Mouse (Mus musculus): ENCODE results near the gene Myo19. TPM values are rescaled to one million over a fixed set of nuclear protein-coding genes. Genes with fewer than 3 reads are reported as not detected.

Gene Myo19
- polyA plus RNA-seq (2014; fragmentation: Nextera tagmentation; extraction: Ambion mirVana): 7.5 and 7.7 TPM in 2 replicates

DNA sequence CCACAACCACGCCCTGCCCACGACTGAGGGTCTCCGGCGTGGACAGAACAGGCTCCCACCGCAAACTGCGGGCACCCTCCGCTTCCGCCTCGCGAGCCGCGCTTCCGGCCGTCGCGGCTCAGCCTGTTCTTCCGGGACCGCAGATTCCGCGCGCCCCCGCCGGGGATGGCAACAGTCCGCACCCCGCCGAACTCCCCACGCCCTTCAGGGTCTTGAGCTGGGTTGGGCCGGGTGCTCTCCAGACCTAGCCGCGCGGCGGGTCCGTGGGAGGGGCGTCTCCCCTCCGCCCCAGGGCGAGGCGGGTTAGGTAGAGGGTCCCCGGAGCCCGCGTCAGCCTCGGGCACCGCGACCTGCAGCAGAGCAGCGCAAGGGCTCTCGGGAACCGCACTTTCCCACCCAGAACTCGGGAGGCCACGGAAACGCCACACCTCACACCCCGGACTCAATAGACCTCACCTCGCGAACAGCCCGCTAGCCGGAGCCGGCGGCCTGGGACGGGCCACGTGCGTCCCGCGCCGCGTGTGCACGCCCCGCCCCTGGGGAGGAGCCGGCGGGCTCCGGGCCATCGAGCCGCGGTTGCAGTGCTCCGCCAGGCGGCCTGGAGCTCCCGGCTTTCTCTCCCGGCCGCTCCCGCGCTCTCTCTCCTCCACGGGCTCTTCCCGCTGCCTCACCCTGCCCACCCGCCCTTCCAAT, at the start of gene Myo19, which contains the start of gene Pigw:
TSS of gene Myo19 (plus strand) at position 377 of the 693 bp plus-strand sequence.
TSS of gene Pigw (minus strand) at position 514 of the 693 bp plus-strand sequence.
- H3K27me3 ChIP-seq (ENCODE audit: control insufficient read depth, insufficient read depth, low read length): no peaks in the 10 kb centered on the region
- peaks cover 2% of the 10 kb centered on the region; the same call in 1 of the 2 replicates for H3K36me3 ChIP-seq (ENCODE audit: control insufficient read depth, insufficient read depth, low read length)
- peak within 1 kb of the TSS; percentile 73 for H3K9ac ChIP-seq (ENCODE audit: low read length)
- peaks cover 13% of the 10 kb centered on the region for H3K4me1 ChIP-seq (ENCODE audit: control insufficient read depth, insufficient read depth, low read length)
- peak within 1 kb of the TSS; percentile 91 for H3K4me2 ChIP-seq
- peak; percentile 96 for ATAC-seq (ENCODE audit: low FRiP score)
- peak; percentile 98 for DNase-seq (ENCODE audit: low spot score, missing footprints)
- peak within 1 kb of the TSS; percentile 86 for H3K4me3 ChIP-seq (ENCODE audit: low read depth, low read length)
- no peaks in the 10 kb centered on the region for H3K9me3 ChIP-seq (ENCODE audit: control insufficient read depth, low read length)
- WGBS: under 1% methylated on average over 80 of the region's 81 CpGs
- peak within 1 kb of the TSS; percentile 60 for H3K27ac ChIP-seq (ENCODE audit: low read depth, low read length)

DNA sequence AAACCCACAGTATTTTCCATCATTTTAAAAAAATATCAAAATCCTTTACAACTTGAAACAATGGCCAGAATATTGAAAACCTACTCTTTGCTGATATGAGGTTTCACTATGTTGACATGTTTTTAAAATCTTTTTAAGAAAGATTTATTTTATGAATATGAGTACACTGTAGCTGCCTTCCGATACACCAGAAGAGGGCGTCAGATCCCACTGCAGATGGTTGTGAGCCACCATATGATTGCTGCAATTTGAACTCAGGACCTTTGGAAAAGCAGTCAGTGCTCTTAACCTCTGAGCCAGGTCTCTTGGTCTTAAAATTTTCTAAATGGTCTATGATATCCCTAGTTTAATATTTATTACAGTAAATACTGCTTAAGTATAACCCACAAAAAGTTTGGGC, 40.6 kb upstream of the Myo19 start:
- ATAC-seq (ENCODE audit: low FRiP score) (no peak), DNase-seq (ENCODE audit: low spot score, missing footprints) (no peak)
- Histone ChIP-seq H3K9me3 (ENCODE audit: control insufficient read depth, low read length) (no peaks in the 10 kb centered on the region), H3K4me2 (no peak overlapping the region), H3K4me3 (ENCODE audit: low read depth, low read length) (no peak overlapping the region), H3K9ac (ENCODE audit: low read length) (no peak overlapping the region), H3K36me3 (ENCODE audit: control insufficient read depth, insufficient read depth, low read length) (peaks cover 10% of the 10 kb centered on the region; the same call in 1 of the 2 replicates), H3K27me3 (ENCODE audit: control insufficient read depth, insufficient read depth, low read length) (no peaks in the 10 kb centered on the region), H3K27ac (ENCODE audit: low read depth, low read length) (no peak overlapping the region), H3K4me1 (ENCODE audit: control insufficient read depth, insufficient read depth, low read length) (no peaks in the 10 kb centered on the region)
- 86% methylated on average over 2 of the region's 2 CpGs for WGBS

DNA sequence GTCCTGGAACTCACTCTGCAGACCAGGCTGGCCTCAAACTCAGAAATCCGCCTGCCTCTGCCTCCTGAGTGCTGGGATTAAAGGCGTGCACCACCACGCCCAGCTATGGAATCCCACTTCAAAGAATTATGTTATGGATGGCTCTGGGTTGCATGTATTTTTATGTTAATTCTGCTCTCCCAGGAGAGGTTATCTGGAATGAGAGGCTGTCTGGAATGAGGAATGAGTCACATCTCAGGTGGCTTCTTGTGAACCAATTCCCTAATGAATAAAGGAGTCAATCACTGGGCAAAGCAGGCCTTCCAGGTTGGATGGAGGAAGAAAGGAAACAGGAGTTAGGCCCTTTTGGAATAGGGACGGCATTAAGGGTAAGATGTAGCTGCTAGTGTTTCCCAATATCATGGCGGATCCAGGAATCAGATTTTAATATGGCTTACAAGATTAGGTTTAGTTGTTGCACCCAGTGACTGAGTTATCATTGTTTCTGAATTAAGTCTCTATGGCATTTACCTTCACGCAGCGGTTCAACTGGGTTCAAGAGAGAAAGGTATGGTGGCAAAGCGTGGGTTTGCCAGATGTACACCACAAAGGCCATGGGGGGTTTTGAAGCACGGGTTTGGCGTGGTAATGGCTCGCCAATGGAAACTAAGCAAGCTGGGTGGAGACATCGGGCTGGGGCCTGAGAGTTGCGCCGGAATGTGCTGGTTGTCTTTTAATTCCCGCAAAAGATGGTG, 33.0 kb upstream of the Myo19 start:
- Histone ChIP-seq H3K4me2 (no peak overlapping the region), H3K9ac (ENCODE audit: low read length) (no peak overlapping the region), H3K4me1 (ENCODE audit: control insufficient read depth, insufficient read depth, low read length) (no peaks in the 10 kb centered on the region), H3K36me3 (ENCODE audit: control insufficient read depth, insufficient read depth, low read length) (peaks cover 7% of the 10 kb centered on the region; the same call in 1 of the 2 replicates), H3K9me3 (ENCODE audit: control insufficient read depth, low read length) (no peaks in the 10 kb centered on the region), H3K4me3 (ENCODE audit: low read depth, low read length) (no peak overlapping the region), H3K27me3 (ENCODE audit: control insufficient read depth, insufficient read depth, low read length) (no peaks in the 10 kb centered on the region), H3K27ac (ENCODE audit: low read depth, low read length) (no peak overlapping the region)
- WGBS: 95% methylated on average over 15 of the region's 15 CpGs
- no peak for ATAC-seq (ENCODE audit: low FRiP score)
- DNase-seq (ENCODE audit: low spot score, missing footprints): peak; percentile 69

DNA sequence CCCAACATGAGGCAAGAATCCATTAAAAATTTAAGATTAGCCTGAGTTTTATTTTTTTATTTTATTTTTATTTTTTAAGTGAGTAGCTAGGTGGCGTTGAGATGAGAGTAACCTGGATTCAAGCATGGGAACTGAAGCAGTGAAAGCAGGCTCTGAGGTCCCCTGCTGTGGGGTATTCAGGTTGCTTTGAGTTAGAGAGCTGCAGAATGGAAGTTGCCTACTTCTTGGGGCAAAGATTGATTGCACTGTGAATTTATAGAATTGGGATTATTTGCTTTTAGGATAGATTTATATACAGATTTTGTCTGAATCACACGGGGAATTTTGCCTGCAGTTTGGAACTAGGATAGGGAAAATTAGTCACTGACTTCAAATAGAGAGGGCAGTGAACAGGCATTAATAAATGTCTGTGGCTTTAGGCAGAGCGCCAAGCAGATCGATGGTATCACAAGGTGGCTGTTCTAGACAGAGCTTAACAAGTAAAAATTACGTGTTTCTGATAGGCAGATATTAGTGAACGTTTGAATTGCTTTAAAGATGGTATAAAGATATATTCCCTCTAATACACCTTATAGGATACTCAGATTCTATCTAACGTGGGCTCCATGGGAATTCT, 32.4 kb upstream of the Myo19 start:
- no peak overlapping the region for H3K4me2 ChIP-seq
- peaks cover 7% of the 10 kb centered on the region; the same call in 1 of the 2 replicates for H3K36me3 ChIP-seq (ENCODE audit: control insufficient read depth, insufficient read depth, low read length)

DNA sequence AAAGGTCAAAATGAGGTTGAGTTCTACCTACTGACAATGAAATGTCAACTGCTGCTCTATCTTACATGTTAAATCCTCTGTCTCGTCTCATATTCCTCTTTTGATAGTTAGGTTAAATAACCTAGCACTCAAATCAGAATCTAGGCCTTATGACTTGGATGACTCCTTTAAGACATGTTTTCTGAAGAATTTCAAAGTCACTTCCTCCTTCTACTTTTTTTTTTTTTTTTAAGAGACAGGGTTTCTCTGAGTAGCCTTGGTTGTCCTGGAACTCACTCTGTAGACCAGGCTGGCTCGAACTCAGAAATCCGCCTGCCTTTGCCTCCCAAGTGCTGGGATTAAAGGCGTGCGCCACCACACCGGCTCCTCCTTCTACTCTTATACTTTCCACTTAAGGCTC, 24.7 kb upstream of the Myo19 start:
- Histone ChIP-seq H3K27ac (ENCODE audit: low read depth, low read length) (no peak overlapping the region), H3K4me2 (no peak overlapping the region), H3K9me3 (ENCODE audit: control insufficient read depth, low read length) (no peaks in the 10 kb centered on the region), H3K9ac (ENCODE audit: low read length) (no peak overlapping the region), H3K36me3 (ENCODE audit: control insufficient read depth, insufficient read depth, low read length) (peaks cover 10% of the 10 kb centered on the region), H3K27me3 (ENCODE audit: control insufficient read depth, insufficient read depth, low read length) (no peaks in the 10 kb centered on the region), H3K4me1 (ENCODE audit: control insufficient read depth, insufficient read depth, low read length) (no peaks in the 10 kb centered on the region), H3K4me3 (ENCODE audit: low read depth, low read length) (no peak overlapping the region)
- DNase-seq (ENCODE audit: low spot score, missing footprints) (no peak), ATAC-seq (ENCODE audit: low FRiP score) (no peak)
- WGBS: 94% methylated on average over 6 of the region's 6 CpGs

More for the DNA sequence above, 32.4 kb upstream of the Myo19 start:
- 92% methylated on average over 7 of the region's 7 CpGs for WGBS
- DNase-seq (ENCODE audit: low spot score, missing footprints): peak; percentile 72
- no peaks in the 10 kb centered on the region for H3K4me1 ChIP-seq (ENCODE audit: control insufficient read depth, insufficient read depth, low read length)
- no peak overlapping the region for H3K9ac ChIP-seq (ENCODE audit: low read length)
- no peak for ATAC-seq (ENCODE audit: low FRiP score)
- no peak overlapping the region for H3K4me3 ChIP-seq (ENCODE audit: low read depth, low read length)
- no peak overlapping the region for H3K27ac ChIP-seq (ENCODE audit: low read depth, low read length)
- H3K27me3 ChIP-seq (ENCODE audit: control insufficient read depth, insufficient read depth, low read length): no peaks in the 10 kb centered on the region
- no peaks in the 10 kb centered on the region for H3K9me3 ChIP-seq (ENCODE audit: control insufficient read depth, low read length)

DNA sequence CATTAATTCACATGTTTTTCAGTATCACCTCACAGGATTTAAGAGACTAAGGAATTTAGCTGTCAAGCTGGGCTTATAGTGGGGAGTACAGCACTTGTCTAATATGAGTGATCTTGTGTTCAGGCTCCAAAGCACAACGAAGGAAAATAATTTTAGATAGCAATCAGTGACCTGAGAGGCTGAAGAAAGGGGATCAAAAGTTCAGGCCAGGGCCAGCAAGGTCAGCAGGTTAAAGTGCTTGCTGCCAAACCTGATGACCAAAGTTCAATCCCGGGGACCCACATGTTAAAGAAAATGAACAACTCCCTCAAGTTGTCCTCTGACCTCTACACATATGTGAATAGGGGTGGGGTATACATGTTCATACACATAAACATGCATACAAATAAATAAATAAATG, 14.7 kb upstream of the Myo19 start:
- 75% methylated on average over 2 of the region's 2 CpGs for WGBS
- Histone ChIP-seq H3K4me1 (ENCODE audit: control insufficient read depth, insufficient read depth, low read length) (peaks cover 11% of the 10 kb centered on the region), H3K9ac (ENCODE audit: low read length) (no peak overlapping the region), H3K4me2 (no peak overlapping the region), H3K27me3 (ENCODE audit: control insufficient read depth, insufficient read depth, low read length) (no peaks in the 10 kb centered on the region), H3K4me3 (ENCODE audit: low read depth, low read length) (no peak overlapping the region), H3K9me3 (ENCODE audit: control insufficient read depth, low read length) (no peaks in the 10 kb centered on the region), H3K27ac (ENCODE audit: low read depth, low read length) (no peak overlapping the region), H3K36me3 (ENCODE audit: control insufficient read depth, insufficient read depth, low read length) (no peaks in the 10 kb centered on the region)
- DNase-seq (ENCODE audit: low spot score, missing footprints) (no peak), ATAC-seq (ENCODE audit: low FRiP score) (no peak)

DNA sequence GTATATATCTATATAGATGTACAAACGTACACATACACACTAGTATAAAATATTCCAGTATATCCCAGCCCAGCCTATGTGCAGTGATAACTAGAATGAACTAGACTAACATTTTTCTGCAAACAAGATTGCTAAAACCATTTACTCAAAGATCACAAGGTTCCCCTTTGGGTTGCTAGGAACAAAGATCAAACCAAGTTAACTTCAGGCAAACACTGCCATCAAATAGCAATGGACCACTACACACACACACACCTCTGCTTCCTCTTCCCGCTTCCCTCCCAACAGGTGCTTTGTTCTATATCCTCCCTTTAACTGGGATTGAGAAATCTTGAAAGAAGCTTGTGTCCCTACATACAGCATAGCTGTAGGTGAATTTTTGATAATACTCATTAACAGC, 12.4 kb upstream of the Myo19 start:
- DNase-seq (ENCODE audit: low spot score, missing footprints) (peak; percentile 44), ATAC-seq (ENCODE audit: low FRiP score) (no peak)
- H3K4me2 ChIP-seq: no peak overlapping the region
- H3K9me3 ChIP-seq (ENCODE audit: control insufficient read depth, low read length): no peaks in the 10 kb centered on the region
- no peak overlapping the region for H3K9ac ChIP-seq (ENCODE audit: low read length)
- no peaks in the 10 kb centered on the region for H3K36me3 ChIP-seq (ENCODE audit: control insufficient read depth, insufficient read depth, low read length)
- H3K27me3 ChIP-seq (ENCODE audit: control insufficient read depth, insufficient read depth, low read length): no peaks in the 10 kb centered on the region
- H3K4me1 ChIP-seq (ENCODE audit: control insufficient read depth, insufficient read depth, low read length): peaks cover 11% of the 10 kb centered on the region
- WGBS: 89% methylated on average over 2 of the region's 2 CpGs
- no peak overlapping the region for H3K27ac ChIP-seq (ENCODE audit: low read depth, low read length)
- H3K4me3 ChIP-seq (ENCODE audit: low read depth, low read length): no peak overlapping the region

DNA sequence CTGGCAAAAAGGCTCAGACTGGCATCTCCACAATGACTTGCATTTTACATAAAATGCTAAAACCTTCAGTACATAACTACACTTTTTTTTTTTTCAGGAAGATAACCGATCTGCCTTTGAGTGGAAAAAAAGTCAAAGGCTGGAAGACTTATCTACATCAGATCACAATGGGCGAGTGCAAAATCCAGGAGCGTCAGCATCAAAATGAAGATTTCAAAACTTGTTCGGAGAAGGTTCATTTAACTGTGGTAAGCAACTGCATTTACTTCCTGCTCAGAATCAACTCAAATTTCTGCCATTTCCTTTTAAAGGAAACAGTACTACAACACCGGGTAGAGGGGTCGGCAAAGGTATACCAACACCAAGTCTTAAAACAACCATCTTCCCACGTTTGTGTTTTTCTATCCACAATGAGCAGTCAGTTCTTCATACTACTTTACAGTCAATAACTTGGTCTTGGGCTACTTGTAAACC, 11.1 kb upstream of the Myo19 start:
- H3K4me1 ChIP-seq (ENCODE audit: control insufficient read depth, insufficient read depth, low read length): peaks cover 11% of the 10 kb centered on the region
- H3K36me3 ChIP-seq (ENCODE audit: control insufficient read depth, insufficient read depth, low read length): no peaks in the 10 kb centered on the region
- H3K9me3 ChIP-seq (ENCODE audit: control insufficient read depth, low read length): no peaks in the 10 kb centered on the region
- H3K4me3 ChIP-seq (ENCODE audit: low read depth, low read length): peak overlapping the region; percentile 77
- peak; percentile 81 for DNase-seq (ENCODE audit: low spot score, missing footprints)
- peak overlapping the region; percentile 60 for H3K4me2 ChIP-seq
- no peak overlapping the region for H3K27ac ChIP-seq (ENCODE audit: low read depth, low read length)
- H3K27me3 ChIP-seq (ENCODE audit: control insufficient read depth, insufficient read depth, low read length): no peaks in the 10 kb centered on the region
- H3K9ac ChIP-seq (ENCODE audit: low read length): peak overlapping the region; percentile 86
- 19% methylated on average over 7 of the region's 7 CpGs for WGBS
- no peak for ATAC-seq (ENCODE audit: low FRiP score)
